20 mouse cellular contexts compared by ENCODE assay signal in the genomic region with DNA sequence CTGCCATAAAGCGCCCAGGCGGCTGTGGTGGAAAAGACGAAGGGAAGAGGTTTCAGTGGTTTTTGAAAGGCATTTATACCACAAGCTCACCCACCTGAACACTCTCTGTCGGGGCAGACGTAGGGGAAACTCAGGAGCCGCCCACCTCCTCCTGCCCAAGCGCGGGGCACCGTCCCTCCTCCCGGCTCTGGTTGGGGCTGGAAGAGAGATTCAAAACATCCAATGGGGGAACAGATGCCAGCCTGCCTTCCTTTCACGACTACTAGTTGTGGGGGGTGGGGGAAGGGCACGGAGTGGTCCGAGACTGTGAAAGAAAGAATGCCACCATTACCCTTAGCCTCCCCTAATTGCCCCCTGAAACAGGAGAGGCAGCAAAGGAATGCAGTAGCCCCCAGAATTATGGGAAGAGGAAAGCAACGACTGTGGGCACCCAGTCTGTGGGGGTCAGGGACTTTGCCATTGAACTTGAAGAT. TPM values are rescaled to one million over a fixed set of nuclear protein-coding genes. Genes with fewer than 3 reads are reported as not detected.
DNase-seq lines count a peak whose midpoint lies in the region; ATAC-seq lines count a peak whose summit lies in the region.
"Had no signal": no experiment of that assay in that cellular context is flagged by ENCODE, and none has a peak within 500 bp of the region (broad histone marks: within the 10 kb centered on the region; RNA-seq: fewer than 3 reads in every experiment).

No protein-coding gene starts in this region.

- H3K9ac ChIP-seq in liver, embryonic 11.5 days (ENCODE audit: low read depth, low read length) = no peak overlapping the region
- H3K9ac ChIP-seq: embryonic facial prominence, embryonic 12.5 days; liver, embryonic 13.5 days had no signal

- no peaks in the 10 kb centered on the region for H3K9me3 ChIP-seq in liver, embryonic 11.5 days (ENCODE audit: control insufficient read depth, low read length)
- H3K9me3 ChIP-seq: embryonic facial prominence, embryonic 12.5 days; liver, embryonic 13.5 days had no signal

- no peak overlapping the region for H3K27ac ChIP-seq in liver, embryonic 11.5 days (ENCODE audit: low read depth, low read length)
- H3K27ac ChIP-seq: embryonic facial prominence, embryonic 12.5 days; hindbrain, postnatal 0 days; liver, embryonic 13.5 days had no signal

- peaks cover 100% of the 10 kb centered on the region for H3K27me3 ChIP-seq in liver, embryonic 11.5 days (replicated peaks; ENCODE audit: control insufficient read depth, insufficient read depth, low read length)

- peak; percentile 29 for DNase-seq in CD4-positive, CD25-positive, alpha-beta regulatory T cell, adult 2 months (ENCODE audit: low read depth, low spot score)
- no peak for DNase-seq in liver, embryonic 11.5 days (ENCODE audit: low spot score)
- DNase-seq in liver (no peak), ZHBTc4 (ENCODE audit: low read depth, low spot score) (peak; percentile 38)
- peak; percentile 30 for DNase-seq in CD4-positive helper T cell, adult 2 months (ENCODE audit: low read depth, low spot score)
- DNase-seq in gastrocnemius, adult 18-20 months (ENCODE audit: low spot score) = no peak
- no peak for DNase-seq in heart, adult 8-10 months (ENCODE audit: low spot score)
- DNase-seq: cerebellum, postnatal 25 days; gastrocnemius, postnatal 10 days; heart, postnatal 14 days; liver, embryonic 13.5 days had no signal

- H3K4me1 ChIP-seq in liver, embryonic 11.5 days (replicated peaks; ENCODE audit: control insufficient read depth, insufficient read depth, low read length) = 0 out of 2 replicates have a peak, but pooled peaks cover 3% of the 10 kb centered on the region
- H3K4me1 ChIP-seq: embryonic facial prominence, embryonic 12.5 days; liver, embryonic 13.5 days had no signal

- no peak overlapping the region for H3K4me3 ChIP-seq in liver, embryonic 11.5 days (ENCODE audit: low read depth, low read length)
- H3K4me3 ChIP-seq: embryonic facial prominence, embryonic 12.5 days; liver, embryonic 13.5 days had no signal

- peak overlapping the region; percentile 13; the same call in 1 of the 2 replicates for H3K4me2 ChIP-seq in liver, embryonic 11.5 days
- H3K4me2 ChIP-seq: embryonic facial prominence, embryonic 12.5 days; liver, embryonic 13.5 days had no signal

- no peak for ATAC-seq in CD4-positive, CD25-positive, alpha-beta regulatory T cell, adult 4 months
- ATAC-seq in liver, embryonic 11.5 days (replicated peaks; ENCODE audit: low FRiP score) = no peak
- ATAC-seq: hindbrain, postnatal 0 days had no signal

- no peaks in the 10 kb centered on the region for H3K36me3 ChIP-seq in liver, embryonic 11.5 days (ENCODE audit: control insufficient read depth, insufficient read depth, low read length)
- H3K36me3 ChIP-seq: embryonic facial prominence, embryonic 12.5 days; liver, embryonic 13.5 days had no signal

- WGBS in liver, embryonic 11.5 days = 3% methylated on average over 14 of the region's 14 CpGs

RNA-seq across cellular contexts. Expression of gene Hoxb13, which starts 6.1 kb away (rescaled TPM):
- polyA plus RNA-seq in CD4-positive, CD25-positive, alpha-beta regulatory T cell, adult 4 months (2017; shearing (Covaris generic)) = not detected
- polyA plus RNA-seq in liver, embryonic 11.5 days (2014; fragmentation: Nextera tagmentation; extraction: Ambion mirVana) = not detected in 2 replicates
- total RNA-seq in gastrocnemius, adult 18-20 months (2021) = not detected
- not detected for total RNA-seq in heart, adult 8-10 months (2022)
- total RNA-seq: adrenal gland, postnatal 4 days; gastrocnemius, postnatal 10 days; heart, postnatal 14 days; hindbrain, postnatal 0 days; layer of hippocampus, postnatal 25 days; left cerebral cortex, postnatal 25 days; megakaryocyte, adult 5-6 weeks had no signal
- polyA plus RNA-seq: embryonic facial prominence, embryonic 12.5 days; hindbrain, postnatal 0 days; liver, embryonic 13.5 days; spleen, adult 2 months; stomach, embryonic 16.5 days had no signal

Comparison
In these comparisons a context has a peak if more than half of its experiments do, and no peak if none do; other contexts are left out.
1. DNase-seq: peak in CD4-positive, CD25-positive, alpha-beta regulatory T cell, adult 2 months (single experiment), CD4-positive helper T cell, adult 2 months (single experiment) and ZHBTc4 (single experiment); none in liver, embryonic 11.5 days (single experiment), liver (single experiment), gastrocnemius, adult 18-20 months (single experiment) and heart, adult 8-10 months (single experiment).